In the genomic region with DNA sequence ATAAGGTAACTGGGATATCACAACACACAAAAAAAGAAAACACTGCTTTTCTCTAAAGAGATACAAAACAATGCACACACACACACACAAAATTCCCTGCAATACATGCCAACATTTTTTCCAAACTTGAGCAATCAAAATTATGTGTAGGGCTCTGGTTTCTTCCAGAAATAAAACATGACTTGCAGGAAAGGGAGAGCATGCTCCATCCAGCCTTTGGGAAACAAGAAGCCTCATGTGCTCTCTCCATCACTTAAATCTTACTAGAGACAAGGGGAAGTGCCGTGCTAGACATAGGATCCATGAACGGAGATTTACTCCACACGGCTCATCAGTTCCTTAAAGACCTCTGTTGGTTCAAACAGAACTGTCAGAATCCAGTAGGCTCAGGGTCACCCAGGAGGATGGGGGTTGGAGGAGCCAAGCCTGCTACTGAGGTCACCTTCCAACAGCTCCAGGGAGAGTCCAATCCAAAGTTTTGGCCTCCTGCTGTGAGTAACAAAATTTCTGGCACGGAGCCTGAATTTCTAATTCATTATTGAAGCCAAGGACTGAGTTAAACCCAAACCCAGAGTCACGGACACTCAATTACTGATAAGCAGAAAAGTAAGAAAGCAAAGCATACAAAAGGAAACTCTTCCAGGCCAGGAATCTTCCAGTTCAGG, we compare ENCODE assay signal across 15 mouse cellular contexts. TPM values are rescaled to one million over a fixed set of nuclear protein-coding genes. Genes with fewer than 3 reads are reported as not detected.
DNase-seq lines count a peak whose midpoint lies in the region; ATAC-seq and TF ChIP-seq lines count a peak whose summit lies in the region.
"Had no signal": no experiment of that assay in that cellular context is flagged by ENCODE, and none has a peak within 500 bp of the region (broad histone marks: within the 10 kb centered on the region; RNA-seq: fewer than 3 reads in every experiment).

No protein-coding gene starts in this region.

- no peaks in the 10 kb centered on the region for H3K9me3 ChIP-seq in liver, postnatal 0 days (ENCODE audit: low read length)
- no peaks in the 10 kb centered on the region for H3K9me3 ChIP-seq in hindbrain, embryonic 13.5 days
- H3K9me3 ChIP-seq: embryonic facial prominence, embryonic 15.5 days had no signal

- WGBS in liver, adult 2 months: 71% methylated on average over 5 of the region's 5 CpGs
- WGBS in liver, postnatal 0 days (ENCODE audit: insufficient replicate concordance): 76% methylated on average over 5 of the region's 5 CpGs
- 73% methylated on average over 5 of the region's 5 CpGs for WGBS in hindbrain, embryonic 13.5 days

- H3K4me1 ChIP-seq in liver, adult 2 months (ENCODE audit: control insufficient read depth, insufficient read depth, low read length): peaks cover 4% of the 10 kb centered on the region; the same call in 1 of the 2 replicates
- H3K4me1 ChIP-seq in liver, postnatal 0 days (ENCODE audit: insufficient read depth): peaks cover 28% of the 10 kb centered on the region
- H3K4me1 ChIP-seq in hindbrain, embryonic 13.5 days (replicated peaks): peaks cover 25% of the 10 kb centered on the region

- H3K79me2 ChIP-seq in liver, adult 2 months (ENCODE audit: control insufficient read depth, insufficient read depth, low read length): no peaks in the 10 kb centered on the region

- H3K9ac ChIP-seq in liver, adult 2 months (ENCODE audit: low read depth, low read length): no peak overlapping the region
- no peak overlapping the region for H3K9ac ChIP-seq in liver, postnatal 0 days (replicated peaks)
- no peak overlapping the region for H3K9ac ChIP-seq in hindbrain, embryonic 13.5 days
- H3K9ac ChIP-seq: embryonic facial prominence, embryonic 15.5 days had no signal

- H3K27me3 ChIP-seq in liver, adult 2 months (ENCODE audit: control insufficient read depth, insufficient read depth, low read length): 0 out of 2 replicates have a peak, but pooled peaks cover 6% of the 10 kb centered on the region
- H3K27me3 ChIP-seq in liver, postnatal 0 days (ENCODE audit: insufficient read depth, low read length): peaks cover 5% of the 10 kb centered on the region; the same call in 1 of the 2 replicates
- 0 out of 2 replicates have a peak, but pooled peaks cover 9% of the 10 kb centered on the region for H3K27me3 ChIP-seq in hindbrain, embryonic 13.5 days

- no peak for TF ChIP-seq EP300 in liver, postnatal 0 days (IDR thresholded peaks at IDR 0.05; ENCODE audit: low read depth)

- TF ChIP-seq POLR2A in liver, adult 2 months (IDR thresholded peaks at IDR 0.05; ENCODE audit: extremely low read depth, insufficient read depth, low read length): no peak

- peak; percentile 26 for DNase-seq in liver, adult 2 months (ENCODE audit: extremely low read depth, low read depth, low spot score)
- no peak for DNase-seq in liver, postnatal 0 days
- DNase-seq in 3T3-L1 (ENCODE audit: low read depth, low spot score) (peak; percentile 53), adipocyte (ENCODE audit: low spot score) (peak; percentile 68)
- DNase-seq in kidney, postnatal 10 days: peak; percentile 27
- no peak for DNase-seq in natural killer cell, adult 2 months (ENCODE audit: low spot score in 2 of 2)
- no peak for DNase-seq in right cerebral cortex, postnatal 4 days
- DNase-seq: cerebellum, adult 11-12 months; left cerebral cortex, postnatal 4 days; spleen, adult 18-20 months had no signal

- ATAC-seq in liver, postnatal 0 days: no peak
- ATAC-seq in hindbrain, embryonic 13.5 days (ENCODE audit: low FRiP score): no peak
- ATAC-seq: Patski had no signal

- H3K36me3 ChIP-seq in liver, adult 2 months (ENCODE audit: control insufficient read depth, insufficient read depth, low read length): no peaks in the 10 kb centered on the region
- H3K36me3 ChIP-seq in liver, postnatal 0 days (replicated peaks; ENCODE audit: insufficient read depth, low read length): no peaks in the 10 kb centered on the region
- H3K36me3 ChIP-seq in hindbrain, embryonic 13.5 days: no peaks in the 10 kb centered on the region
- H3K36me3 ChIP-seq: embryonic facial prominence, embryonic 15.5 days had no signal

- no peak overlapping the region for H3K4me3 ChIP-seq in liver, adult 2 months (ENCODE audit: insufficient read depth, low read depth, low read length)
- H3K4me3 ChIP-seq in liver, postnatal 0 days (ENCODE audit: low read depth, low read length): no peak overlapping the region
- no peak overlapping the region for H3K4me3 ChIP-seq in hindbrain, embryonic 13.5 days
- H3K4me3 ChIP-seq: embryonic facial prominence, embryonic 15.5 days; myocyte had no signal

- TF ChIP-seq CTCF in liver, adult 2 months (IDR thresholded peaks at IDR 0.05; ENCODE audit: low read depth, low read length): no peak
- TF ChIP-seq CTCF in liver, postnatal 0 days (IDR thresholded peaks at IDR 0.05; ENCODE audit: low read depth): no peak

- no peak overlapping the region for H3K27ac ChIP-seq in liver, adult 2 months (replicated peaks; ENCODE audit: insufficient read depth, low read depth, low read length)
- no peak overlapping the region for H3K27ac ChIP-seq in liver, postnatal 0 days (ENCODE audit: low read depth)
- H3K27ac ChIP-seq in hindbrain, embryonic 13.5 days: no peak overlapping the region
- H3K27ac ChIP-seq: embryonic facial prominence, embryonic 15.5 days; stomach, postnatal 0 days had no signal

- H3K4me2 ChIP-seq in liver, postnatal 0 days (ENCODE audit: low read depth, low read length): no peak overlapping the region
- no peak overlapping the region for H3K4me2 ChIP-seq in hindbrain, embryonic 13.5 days
- H3K4me2 ChIP-seq: embryonic facial prominence, embryonic 15.5 days had no signal

RNA-seq across cellular contexts. Expression of gene Ninl, which starts 32.8 kb away (rescaled TPM):
- 0.37 and 0.40 TPM in 2 replicates for total RNA-seq in liver, adult 2 months (2014; rRNA removed)
- 0.22 and 0.29 TPM in 2 replicates for polyA plus RNA-seq in liver, adult 2 months (2012; rRNA removed)
- polyA plus RNA-seq in liver, postnatal 0 days (2015; fragmentation: Nextera tagmentation; extraction: Ambion mirVana): 2.3 and 4.0 TPM in 2 replicates
- polyA plus RNA-seq in hindbrain, embryonic 13.5 days (2015; fragmentation: Nextera tagmentation; extraction: Ambion mirVana): 5.0 and 6.8 TPM in 2 replicates

RNA-seq across cellular contexts. Expression of gene Nanp, which starts 32.8 kb away (rescaled TPM):
- 8.3 and 11.8 TPM in 2 replicates for total RNA-seq in liver, adult 2 months (2014; rRNA removed)
- 3.0 and 3.5 TPM in 2 replicates for polyA plus RNA-seq in liver, adult 2 months (2012; rRNA removed)
- polyA plus RNA-seq in liver, postnatal 0 days (2015; fragmentation: Nextera tagmentation; extraction: Ambion mirVana): 49.2 and 54.7 TPM in 2 replicates
- polyA plus RNA-seq in hindbrain, embryonic 13.5 days (2015; fragmentation: Nextera tagmentation; extraction: Ambion mirVana): 32.8 and 33.2 TPM in 2 replicates

Comparison
In these comparisons a context has a peak if more than half of its experiments do, and no peak if none do; other contexts are left out.
1. DNase-seq: peak in liver, adult 2 months (single experiment), 3T3-L1 (single experiment), adipocyte (single experiment) and kidney, postnatal 10 days (single experiment); none in liver, postnatal 0 days (single experiment), natural killer cell, adult 2 months (0 of 2) and right cerebral cortex, postnatal 4 days (single experiment).